ENCODE assay signal across 10 mouse cellular contexts in genomic region chr9:21311695-21312094, GRCm38 (mm10). TPM values are rescaled to one million over a fixed set of nuclear protein-coding genes. Genes with fewer than 3 reads are reported as not detected.
DNase-seq lines count a peak whose midpoint lies in the region; ATAC-seq and TF ChIP-seq lines count a peak whose summit lies in the region.
"Had no signal": no experiment of that assay in that cellular context is flagged by ENCODE, and none has a peak within 500 bp of the region (broad histone marks: within the 10 kb centered on the region; RNA-seq: fewer than 3 reads in every experiment).

No protein-coding gene starts in this region.

- 33% methylated on average over 7 of the region's 7 CpGs for WGBS in heart, embryonic 15.5 days
- WGBS in embryonic facial prominence, embryonic 15.5 days, result 19% methylated on average over 7 of the region's 7 CpGs
- 53% methylated on average over 7 of the region's 7 CpGs for WGBS in liver, embryonic 13.5 days (ENCODE audit: insufficient replicate concordance)

- no peak for ATAC-seq in heart, embryonic 15.5 days (replicated peaks; ENCODE audit: insufficient number of reproducible peaks, insufficient read depth, low FRiP score, low read depth)
- no peak for ATAC-seq in embryonic facial prominence, embryonic 15.5 days (ENCODE audit: insufficient number of reproducible peaks, low FRiP score, low TSS enrichment, low read depth)
- no peak for ATAC-seq in liver, embryonic 13.5 days (ENCODE audit: low read depth)

- H3K27ac ChIP-seq in heart, embryonic 15.5 days, result no peak overlapping the region
- peak overlapping the region; percentile 65; the same call in 1 of the 2 replicates for H3K27ac ChIP-seq in embryonic facial prominence, embryonic 15.5 days (replicated peaks)
- no peak overlapping the region for H3K27ac ChIP-seq in liver, embryonic 13.5 days

- no peaks in the 10 kb centered on the region for H3K36me3 ChIP-seq in heart, embryonic 15.5 days
- H3K36me3 ChIP-seq in E14TG2a.4 (ENCODE audit: insufficient read depth, low read length), result no peaks in the 10 kb centered on the region
- H3K36me3 ChIP-seq in embryonic facial prominence, embryonic 15.5 days, result no peaks in the 10 kb centered on the region
- H3K36me3 ChIP-seq in liver, embryonic 13.5 days, result no peaks in the 10 kb centered on the region

- H3K9ac ChIP-seq in heart, embryonic 15.5 days, result no peak overlapping the region
- peak overlapping the region; percentile 37 for H3K9ac ChIP-seq in embryonic facial prominence, embryonic 15.5 days
- H3K9ac ChIP-seq in liver, embryonic 13.5 days, result no peak overlapping the region

- H3K4me3 ChIP-seq in heart, embryonic 15.5 days, result peak overlapping the region; percentile 35
- peak overlapping the region; percentile 81 for H3K4me3 ChIP-seq in E14TG2a.4 (replicated peaks; ENCODE audit: low read length)
- H3K4me3 ChIP-seq in embryonic facial prominence, embryonic 15.5 days (replicated peaks), result peak overlapping the region; percentile 47
- 0 out of 2 replicates have a peak overlapping the region, but pooled peaks have one; percentile 7 for H3K4me3 ChIP-seq in liver, embryonic 13.5 days (replicated peaks)

- TF ChIP-seq CTCF in E14TG2a.4 (conservative IDR thresholded peaks at IDR 0.05; ENCODE audit: low read length), result no peak

- DNase-seq in heart, postnatal 4 days, result no peak
- no peak for DNase-seq in liver, embryonic 13.5 days
- no peak for DNase-seq in frontal cortex, adult 2 months (ENCODE audit: extremely low spot score in 1 of 2, low spot score in 1 of 2)
- no peak for DNase-seq in spleen, postnatal 4 days (ENCODE audit: low spot score in 2 of 2)
- no peak for DNase-seq in thymus, postnatal 10 days (ENCODE audit: low spot score in 2 of 2)
- DNase-seq: cerebellum, adult 18-20 months had no signal

- H3K4me1 ChIP-seq in heart, embryonic 15.5 days (replicated peaks), result peaks cover 6% of the 10 kb centered on the region
- peaks cover 66% of the 10 kb centered on the region for H3K4me1 ChIP-seq in E14TG2a.4 (replicated peaks; ENCODE audit: low read depth, low read length)
- H3K4me1 ChIP-seq in embryonic facial prominence, embryonic 15.5 days, result 0 out of 2 replicates have a peak, but pooled peaks cover 2% of the 10 kb centered on the region
- H3K4me1 ChIP-seq in liver, embryonic 13.5 days (replicated peaks), result peaks cover 30% of the 10 kb centered on the region

- H3K9me3 ChIP-seq in heart, embryonic 15.5 days (replicated peaks), result no peaks in the 10 kb centered on the region
- H3K9me3 ChIP-seq in E14TG2a.4 (ENCODE audit: low read length), result no peaks in the 10 kb centered on the region
- no peaks in the 10 kb centered on the region for H3K9me3 ChIP-seq in embryonic facial prominence, embryonic 15.5 days (replicated peaks)
- H3K9me3 ChIP-seq in liver, embryonic 13.5 days (replicated peaks), result no peaks in the 10 kb centered on the region

- peaks cover 17% of the 10 kb centered on the region for H3K27me3 ChIP-seq in heart, embryonic 15.5 days
- peaks cover 18% of the 10 kb centered on the region for H3K27me3 ChIP-seq in E14TG2a.4 (ENCODE audit: insufficient read depth, low read length)
- H3K27me3 ChIP-seq in embryonic facial prominence, embryonic 15.5 days, result peaks cover 15% of the 10 kb centered on the region
- peaks cover 17% of the 10 kb centered on the region for H3K27me3 ChIP-seq in liver, embryonic 13.5 days
- H3K27me3 ChIP-seq: CH12.LX had no signal

- peak overlapping the region; percentile 29; the same call in 1 of the 2 replicates for H3K4me2 ChIP-seq in heart, embryonic 15.5 days
- H3K4me2 ChIP-seq in embryonic facial prominence, embryonic 15.5 days (replicated peaks), result peak overlapping the region; percentile 36
- H3K4me2 ChIP-seq in liver, embryonic 13.5 days, result no peak overlapping the region

RNA-seq across cellular contexts. Expression of gene Ap1m2, which starts 0.4 kb away (rescaled TPM):
- polyA plus RNA-seq in heart, embryonic 15.5 days (2015; fragmentation: Nextera tagmentation; extraction: Ambion mirVana), result 1.8 and 6.9 TPM in 2 replicates
- not detected for total RNA-seq in heart, postnatal 4 days (2021)
- 38.1 and 46.9 TPM in 2 replicates for polyA plus RNA-seq in embryonic facial prominence, embryonic 15.5 days (2015; fragmentation: Nextera tagmentation; extraction: Ambion mirVana)
- polyA plus RNA-seq in liver, embryonic 13.5 days (2015; fragmentation: Nextera tagmentation; extraction: Ambion mirVana), result 0.17 and 0.24 TPM in 2 replicates
- 0.76 and 1.6 TPM in 2 replicates for polyA plus RNA-seq in frontal cortex, adult 2 months (2012; rRNA removed)

RNA-seq across cellular contexts. Expression of gene Slc44a2, which starts 8.8 kb away (rescaled TPM):
- 56.8 and 81.4 TPM in 2 replicates for polyA plus RNA-seq in heart, embryonic 15.5 days (2015; fragmentation: Nextera tagmentation; extraction: Ambion mirVana)
- total RNA-seq in heart, postnatal 4 days (2021), result 10 to 100 TPM; 63.4 to 65.0 TPM
- 133 and 143 TPM in 2 replicates for polyA plus RNA-seq in embryonic facial prominence, embryonic 15.5 days (2015; fragmentation: Nextera tagmentation; extraction: Ambion mirVana)
- 17.3 and 19.1 TPM in 2 replicates for polyA plus RNA-seq in liver, embryonic 13.5 days (2015; fragmentation: Nextera tagmentation; extraction: Ambion mirVana)
- polyA plus RNA-seq in frontal cortex, adult 2 months (2012; rRNA removed), result 60.7 and 66.5 TPM in 2 replicates

RNA-seq across cellular contexts. Expression of gene Cdkn2d, which starts 20.5 kb away (rescaled TPM):
- 88.6 and 96.4 TPM in 2 replicates for polyA plus RNA-seq in heart, embryonic 15.5 days (2015; fragmentation: Nextera tagmentation; extraction: Ambion mirVana)
- 10 to 100 TPM; 49.5 to 54.6 TPM for total RNA-seq in heart, postnatal 4 days (2021)
- polyA plus RNA-seq in embryonic facial prominence, embryonic 15.5 days (2015; fragmentation: Nextera tagmentation; extraction: Ambion mirVana), result 57.8 and 63.0 TPM in 2 replicates
- 104 and 105 TPM in 2 replicates for polyA plus RNA-seq in liver, embryonic 13.5 days (2015; fragmentation: Nextera tagmentation; extraction: Ambion mirVana)
- polyA plus RNA-seq in frontal cortex, adult 2 months (2012; rRNA removed), result 65.2 and 66.2 TPM in 2 replicates

RNA-seq across cellular contexts. Expression of gene Kri1, which starts 23.9 kb away (rescaled TPM):
- 10.4 and 12.5 TPM in 2 replicates for polyA plus RNA-seq in heart, embryonic 15.5 days (2015; fragmentation: Nextera tagmentation; extraction: Ambion mirVana)
- 10 to 100 TPM; 18.5 to 21.0 TPM for total RNA-seq in heart, postnatal 4 days (2021)
- polyA plus RNA-seq in embryonic facial prominence, embryonic 15.5 days (2015; fragmentation: Nextera tagmentation; extraction: Ambion mirVana), result 18.2 and 19.0 TPM in 2 replicates
- polyA plus RNA-seq in liver, embryonic 13.5 days (2015; fragmentation: Nextera tagmentation; extraction: Ambion mirVana), result 9.9 and 10.3 TPM in 2 replicates
- polyA plus RNA-seq in frontal cortex, adult 2 months (2012; rRNA removed), result 42.5 and 44.6 TPM in 2 replicates

RNA-seq across cellular contexts. Expression of gene Atg4d, which starts 46.6 kb away (rescaled TPM):
- 48.5 and 50.9 TPM in 2 replicates for polyA plus RNA-seq in heart, embryonic 15.5 days (2015; fragmentation: Nextera tagmentation; extraction: Ambion mirVana)
- 10 to 100 TPM; 53.1 to 59.1 TPM for total RNA-seq in heart, postnatal 4 days (2021)
- 40.5 and 44.8 TPM in 2 replicates for polyA plus RNA-seq in embryonic facial prominence, embryonic 15.5 days (2015; fragmentation: Nextera tagmentation; extraction: Ambion mirVana)
- polyA plus RNA-seq in liver, embryonic 13.5 days (2015; fragmentation: Nextera tagmentation; extraction: Ambion mirVana), result 85.5 and 86.2 TPM in 2 replicates
- 36.5 and 40.6 TPM in 2 replicates for polyA plus RNA-seq in frontal cortex, adult 2 months (2012; rRNA removed)

Comparison
In these comparisons a context has a peak if more than half of its experiments do, and no peak if none do; other contexts are left out.
1. H3K4me3 ChIP-seq: peak in every context shown above with its lines; median percentile 81 in E14TG2a.4; 47 in embryonic facial prominence, embryonic 15.5 days; 35 in heart, embryonic 15.5 days; 7 in liver, embryonic 13.5 days.